Mouse (Mus musculus) lung, embryonic 14.5 days (tissue): ENCODE results near the gene Lingo3. TPM values are rescaled to one million over a fixed set of nuclear protein-coding genes. Genes with fewer than 3 reads are reported as not detected.
"Not testable (repeated sequence)": the region's sequence is repeated elsewhere in the genome, so short reads cannot be mapped to it uniquely, and the experiment has no call there.

Experiments used
- ATAC-seq: fragments of 200-750 bp; cut with Nextera tagmentation; 2 replicates; pipeline ENCODE4 v1.8.0; 2017; ENCODE audit warnings: mild to moderate bottlenecking, moderate TSS enrichment, moderate library complexity; ENCODE audit not compliant: insufficient read depth
- DNase-seq: peaks from one replicate; pipeline ENCODE4 v3.0.0-alpha.2; 2015
- H3K27ac ChIP-seq: fragments of 300-500 bp; sonication (generic); 2 replicates; pipeline ENCODE4 v1.5.1; 2014; ENCODE audit warnings: low read depth, mild to moderate bottlenecking, moderate library complexity
- H3K27me3 ChIP-seq: fragments of 300-500 bp; sonication (generic); 2 replicates; pipeline ENCODE4 v1.6.1; 2014; ENCODE audit warnings: low read length, control low read depth; ENCODE audit not compliant: insufficient read depth
- H3K36me3 ChIP-seq: fragments of 300-500 bp; sonication (generic); 2 replicates; pipeline ENCODE4 v1.6.1; 2014; ENCODE audit warnings: control low read depth; ENCODE audit not compliant: insufficient read depth
- H3K4me1 ChIP-seq: fragments of 300-500 bp; sonication (generic); 2 replicates; pipeline ENCODE4 v1.6.1; 2014; ENCODE audit warnings: antibody characterized with exemption, control low read depth; ENCODE audit not compliant: insufficient read depth
- H3K4me2 ChIP-seq: fragments of 300-500 bp; sonication (generic); 2 replicates; pipeline ENCODE4 v1.6.1; 2014; ENCODE audit warnings: mild to moderate bottlenecking
- H3K4me3 ChIP-seq: fragments of 300-500 bp; sonication (generic); 2 replicates; pipeline ENCODE4 v1.5.1; 2014; ENCODE audit warnings: low read depth, low read length
- H3K9ac ChIP-seq: fragments of 300-500 bp; sonication (generic); 2 replicates; pipeline ENCODE4 v1.6.1; 2014
- H3K9me3 ChIP-seq: fragments of 300-500 bp; sonication (generic); 2 replicates; pipeline ENCODE4 v1.6.1; 2016; ENCODE audit warnings: low read depth, low read length, control low read depth
- CTCF ChIP-seq: IDR thresholded peaks from 2 replicates; pipeline ENCODE4 v1.5.1; 2016; ENCODE audit warnings: antibody characterized with exemption, low read depth
- WGBS: fragments of 180-500 bp; shearing (Covaris S2); extraction: QIAGEN DNeasy Blood & Tissue Kit; methylation state at CpG from one replicate; pipeline ENCODE4 v1.1.7; 2014; 5-methylcytosine and 5-hydroxymethylcytosine counted together
- polyA plus RNA-seq: library from polyadenylated mRNA; unstranded; fragments of >200 nt; fragmentation: Nextera tagmentation; extraction: Ambion mirVana; gene quantifications from 2 replicates; pipeline ENCODE4 v1.2.1, GENCODE M21; 2014

The Lingo3 gene
- polyA plus RNA-seq, 1 experiment from 2014 or later = 0.17 TPM

DNA sequence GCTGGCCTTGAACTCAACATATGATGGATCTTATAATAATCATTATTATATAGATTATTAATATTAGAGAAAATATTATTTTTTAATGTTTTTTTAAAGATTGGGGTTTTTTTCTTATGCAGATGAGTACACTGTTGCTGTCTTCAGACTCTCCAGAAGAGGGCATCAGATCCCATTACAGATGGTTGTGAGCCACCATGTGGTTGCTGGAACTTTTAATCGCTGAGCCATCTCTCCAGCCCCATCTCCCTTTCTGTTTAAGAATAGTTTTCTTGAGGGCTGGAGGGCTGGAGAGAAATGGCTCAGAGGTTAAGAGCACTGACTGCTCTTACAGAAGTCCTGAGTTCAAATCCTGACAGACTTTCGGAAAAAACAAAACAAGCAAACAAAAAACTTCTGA, 21.8 kb downstream of the Lingo3 start:
- ATAC-seq (no peak), DNase-seq (peak; percentile 62)
- no peaks in the 10 kb centered on the region for H3K27me3 ChIP-seq
- H3K9me3 ChIP-seq = no peaks in the 10 kb centered on the region
- H3K4me3 ChIP-seq = no peak overlapping the region
- no peak overlapping the region for H3K27ac ChIP-seq
- TF ChIP-seq CTCF = peak; percentile 62
- H3K9ac ChIP-seq = no peak overlapping the region
- 38% methylated on average over 2 of the region's 2 CpGs for WGBS
- no peak overlapping the region for H3K4me2 ChIP-seq
- no peaks in the 10 kb centered on the region for H3K4me1 ChIP-seq
- no peaks in the 10 kb centered on the region for H3K36me3 ChIP-seq

DNA sequence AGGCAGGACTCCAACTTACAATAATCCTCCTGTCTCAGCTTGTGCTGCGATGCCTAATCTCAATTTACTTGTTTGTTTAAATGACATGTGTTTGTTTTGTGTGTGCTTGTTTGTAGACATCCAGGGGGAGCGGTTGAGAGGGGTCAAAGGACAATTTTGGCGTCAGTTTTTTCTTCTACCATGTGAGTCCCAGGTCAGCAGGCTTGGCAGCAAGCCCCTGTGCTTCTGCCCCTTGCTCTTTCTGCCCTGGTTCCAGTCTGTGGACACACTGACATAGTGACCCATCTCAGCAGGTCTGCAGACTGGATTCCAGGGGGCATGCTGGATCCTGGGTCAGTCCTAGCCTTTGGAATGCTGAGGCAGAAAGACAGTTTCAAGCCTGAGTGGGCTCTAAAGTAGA, 24.4 kb downstream of the Lingo3 start:
- Histone ChIP-seq H3K4me3 (no peak overlapping the region), H3K27me3 (no peaks in the 10 kb centered on the region), H3K27ac (no peak overlapping the region; the same call in 1 of the 2 replicates), H3K4me2 (no peak overlapping the region), H3K9ac (no peak overlapping the region; the same call in 1 of the 2 replicates), H3K4me1 (no peaks in the 10 kb centered on the region), H3K9me3 (no peaks in the 10 kb centered on the region), H3K36me3 (no peaks in the 10 kb centered on the region)
- ATAC-seq (no peak), DNase-seq (no peak)
- no peak for TF ChIP-seq CTCF
- 23% methylated on average over 3 of the region's 3 CpGs for WGBS

DNA sequence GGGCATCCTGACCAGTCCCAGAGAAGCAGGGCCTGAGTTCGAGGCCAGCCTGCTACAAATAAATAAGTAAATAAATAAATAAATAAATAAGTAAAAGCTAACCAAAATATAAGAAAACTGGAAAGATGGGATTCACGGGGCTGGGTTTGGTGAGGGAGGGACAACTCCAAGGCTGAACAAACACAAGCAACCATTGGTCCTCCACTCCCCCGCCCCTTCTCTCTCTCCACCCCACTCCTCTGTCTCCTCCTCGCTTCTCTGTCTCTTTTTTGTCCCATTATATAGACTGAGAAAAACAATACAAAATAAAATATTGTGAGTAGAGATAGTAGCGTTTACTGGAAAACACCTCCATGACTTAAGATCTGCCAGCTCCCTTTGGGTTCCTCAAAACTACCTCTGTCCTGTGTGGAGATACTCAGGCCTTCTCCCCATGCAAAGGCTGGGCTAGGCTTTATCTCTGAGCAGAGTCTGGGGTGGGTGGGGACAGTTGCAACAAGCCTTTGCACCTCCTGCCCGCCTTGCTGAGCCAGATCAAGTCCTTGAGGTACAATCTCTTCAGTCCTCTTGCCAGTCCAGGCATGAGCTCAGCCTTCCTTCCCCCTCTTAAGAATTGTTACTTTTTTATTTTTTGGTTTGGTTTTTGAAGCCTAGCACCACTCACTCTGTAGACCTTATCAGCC, 25.1 kb downstream of the Lingo3 start:
- H3K27ac ChIP-seq = no peak overlapping the region; the same call in 1 of the 2 replicates
- 54% methylated on average over 6 of the region's 6 CpGs for WGBS
- H3K9ac ChIP-seq = no peak overlapping the region
- no peaks in the 10 kb centered on the region for H3K4me1 ChIP-seq
- H3K36me3 ChIP-seq = no peaks in the 10 kb centered on the region
- DNase-seq (no peak), ATAC-seq (no peak)
- H3K4me2 ChIP-seq = no peak overlapping the region
- no peak for TF ChIP-seq CTCF
- H3K4me3 ChIP-seq = no peak overlapping the region
- H3K9me3 ChIP-seq = no peaks in the 10 kb centered on the region
- H3K27me3 ChIP-seq = no peaks in the 10 kb centered on the region

- H3K9me3 ChIP-seq, H3K4me1 ChIP-seq, H3K9ac ChIP-seq, ATAC-seq, H3K36me3 ChIP-seq, H3K27me3 ChIP-seq, DNase-seq, H3K27ac ChIP-seq, H3K4me2 ChIP-seq, H3K4me3 ChIP-seq: not testable (repeated sequence)
- peak; percentile 20; the same call in 1 of the 2 replicates for TF ChIP-seq CTCF
- 77% methylated on average over 7 of the region's 7 CpGs for WGBS
These were observed 25.9 kb downstream of the Lingo3 start for GRCm38 (mm10) chr10:80817955-80818354.

- DNase-seq = no peak
- H3K4me1 ChIP-seq = no peaks in the 10 kb centered on the region
- H3K27ac ChIP-seq = no peak overlapping the region
- no peak overlapping the region for H3K4me2 ChIP-seq
- H3K36me3 ChIP-seq = no peaks in the 10 kb centered on the region
- H3K9me3 ChIP-seq = no peaks in the 10 kb centered on the region
- H3K27me3 ChIP-seq = no peaks in the 10 kb centered on the region
- H3K4me3 ChIP-seq = no peak overlapping the region
- no peak for ATAC-seq
- no peak overlapping the region for H3K9ac ChIP-seq
- no peak for TF ChIP-seq CTCF
- 42% methylated on average over 2 of the region's 2 CpGs for WGBS
These were observed 26.7 kb downstream of the Lingo3 start for GRCm38 (mm10) chr10:80817164-80817563.

GRCm38 (mm10) chr10:80816303-80816702, 27.5 kb downstream of the Lingo3 start:
- H3K9ac ChIP-seq, ATAC-seq, H3K4me3 ChIP-seq, DNase-seq, H3K27ac ChIP-seq, H3K4me1 ChIP-seq, H3K4me2 ChIP-seq, H3K27me3 ChIP-seq, H3K9me3 ChIP-seq, H3K36me3 ChIP-seq: not testable (repeated sequence)
- WGBS = 79% methylated on average over 3 of the region's 3 CpGs

- DNase-seq = no peak
- Histone ChIP-seq H3K27me3 (peaks cover 7% of the 10 kb centered on the region), H3K9ac (no peak overlapping the region), H3K4me3 (no peak overlapping the region), H3K4me2 (no peak overlapping the region), H3K36me3 (no peaks in the 10 kb centered on the region), H3K4me1 (no peaks in the 10 kb centered on the region; the same call in 1 of the 2 replicates), H3K9me3 (no peaks in the 10 kb centered on the region), H3K27ac (no peak overlapping the region)
- TF ChIP-seq CTCF = no peak
- ATAC-seq = no peak
- WGBS = 60% methylated on average over 7 of the region's 7 CpGs
These were observed 29.0 kb downstream of the Lingo3 start for GRCm38 (mm10) chr10:80814800-80815199.
